Mouse (Mus musculus) left cerebral cortex, adult 2 months (tissue): ENCODE measurements around the gene Ablim2. TPM values are rescaled to one million over a fixed set of nuclear protein-coding genes. Genes with fewer than 3 reads are reported as not detected.

Experiments
- DNase-seq, 2 experiments: peaks; one replicate each; pipeline ENCODE4 v3.0.0; 2021 to 2022; ENCODE audit warnings: low spot score in 2 of 2, mixed read lengths in 1 of 2; ENCODE audit errors: extremely low spot score in 1 of 2
- H3K27ac ChIP-seq: fragments of 200-600 bp; 2 replicates; pipeline ENCODE4 v1.8.1; 2022
- H3K4me3 ChIP-seq: fragments of 200-600 bp; 2 replicates; pipeline ENCODE4 v1.8.1; 2022
- CTCF ChIP-seq: fragments of 200-600 bp; IDR thresholded peaks from 2 replicates; pipeline ENCODE4 v1.8.1; 2022; ENCODE audit warnings: antibody characterized with exemption, mild to moderate bottlenecking, moderate library complexity
- intact Hi-C: fragments of 180-260 bp; cut with DNase I; formaldehyde crosslinking; loops from one replicate; pipeline ENCODE4 v1.15.1; 2025
- total RNA-seq, 2 experiments: library from RNA; stranded (reverse); gene quantifications; 2 replicates each; pipeline ENCODE4 v1.2.3; 2021

The Ablim2 gene
- total RNA-seq, 2 experiments from 2014 or later: 191 to 208 TPM

DNA sequence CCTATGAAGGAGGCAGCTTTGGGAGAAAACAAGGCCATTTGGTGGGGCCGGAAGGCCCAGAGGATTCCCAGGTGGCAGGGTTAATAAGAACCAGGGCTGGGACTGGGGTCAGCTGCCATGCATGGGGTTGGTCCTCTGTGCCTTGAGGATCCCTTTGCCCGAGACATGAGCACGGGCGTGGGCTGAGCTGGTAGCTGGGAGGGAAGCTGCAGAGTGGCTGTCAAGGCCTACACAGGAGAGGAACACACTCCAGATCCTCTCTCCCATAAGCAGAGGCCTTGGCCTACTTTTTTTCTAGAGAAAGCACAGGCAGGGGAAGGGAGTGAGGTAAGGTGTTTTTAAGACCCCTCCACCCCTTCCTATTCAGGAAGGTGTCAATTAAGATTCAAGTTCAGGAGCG, 65.0 kb downstream of the Ablim2 start:
- no peak for DNase-seq
- intact Hi-C loops: no loop called here
- Histone ChIP-seq H3K4me3 (no peak overlapping the region), H3K27ac (peak overlapping the region; percentile 56)
- no peak for TF ChIP-seq CTCF

DNA sequence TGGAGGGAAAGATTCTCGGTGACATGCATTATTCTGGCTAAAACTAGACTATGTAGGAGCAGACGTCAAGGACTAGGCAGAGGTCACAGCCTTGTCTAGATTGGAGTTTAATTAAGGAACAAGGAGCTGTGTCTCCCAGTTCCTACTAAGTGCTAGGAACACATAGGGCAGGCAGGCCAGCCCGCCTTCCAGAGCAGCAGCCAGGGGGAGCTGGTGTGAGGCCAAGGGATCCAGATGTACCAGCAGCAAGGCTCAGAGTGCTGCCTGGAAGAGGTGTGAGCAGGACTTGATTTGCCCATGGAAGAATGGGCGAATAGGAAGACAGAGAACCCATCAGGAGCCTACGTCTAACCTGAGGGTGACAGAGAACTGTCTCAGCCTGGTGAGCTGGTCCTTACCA, 68.8 kb downstream of the Ablim2 start:
- intact Hi-C loops: no loop called here
- TF ChIP-seq CTCF: peak; percentile 37
- H3K27ac ChIP-seq: peak overlapping the region; percentile 70; the same call in 1 of the 2 replicates
- H3K4me3 ChIP-seq: no peak overlapping the region
- DNase-seq: no peak

DNA sequence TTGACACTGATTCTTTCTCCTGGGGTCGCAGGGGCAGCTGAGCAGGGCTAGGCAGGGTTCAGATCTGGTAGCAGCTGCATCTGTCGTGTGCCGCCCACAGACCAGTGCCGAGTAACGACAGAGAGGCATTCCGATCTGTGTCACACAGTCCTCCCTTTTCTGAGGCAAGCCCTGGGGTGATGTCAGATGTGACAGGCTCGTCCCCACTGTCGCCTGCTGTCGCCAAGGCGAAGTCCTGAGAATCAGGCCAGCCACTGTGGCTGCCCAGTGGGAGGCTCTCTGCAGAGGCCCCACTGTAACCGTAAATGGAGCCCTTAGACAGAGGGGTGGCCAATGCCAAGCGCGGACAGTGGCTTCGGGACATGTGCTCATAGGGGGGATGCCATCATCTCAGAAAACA, 69.4 kb downstream of the Ablim2 start:
- no peak for TF ChIP-seq CTCF
- Histone ChIP-seq H3K4me3 (no peak overlapping the region), H3K27ac (peak overlapping the region; percentile 70)
- intact Hi-C loops: no loop called here
- peak in 1 of 2 experiments; percentile 46 for DNase-seq

DNA sequence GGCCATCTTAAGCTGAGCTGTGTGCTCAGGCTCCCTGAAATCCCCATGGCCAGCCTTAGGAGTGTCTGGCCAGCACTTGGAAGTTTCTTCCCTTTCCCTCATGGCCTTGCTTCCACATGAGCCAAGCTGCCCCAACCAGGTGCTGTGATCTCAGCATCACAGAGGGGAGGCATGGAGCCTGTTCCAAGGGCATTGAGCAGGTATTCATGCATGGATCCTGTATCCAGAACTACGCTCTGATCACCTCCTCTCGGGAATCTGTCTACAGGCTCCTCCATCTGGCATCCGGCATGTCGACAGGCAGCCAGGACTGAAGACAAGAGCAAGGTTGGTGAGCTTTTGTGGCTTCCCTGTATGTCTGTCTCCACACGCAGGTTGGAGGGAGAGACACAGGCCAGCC, 70.2 kb downstream of the Ablim2 start:
- intact Hi-C loops: no loop called here
- no peak for DNase-seq
- Histone ChIP-seq H3K27ac (peak overlapping the region; percentile 70; the same call in 1 of the 2 replicates), H3K4me3 (no peak overlapping the region)
- TF ChIP-seq CTCF: no peak

DNA sequence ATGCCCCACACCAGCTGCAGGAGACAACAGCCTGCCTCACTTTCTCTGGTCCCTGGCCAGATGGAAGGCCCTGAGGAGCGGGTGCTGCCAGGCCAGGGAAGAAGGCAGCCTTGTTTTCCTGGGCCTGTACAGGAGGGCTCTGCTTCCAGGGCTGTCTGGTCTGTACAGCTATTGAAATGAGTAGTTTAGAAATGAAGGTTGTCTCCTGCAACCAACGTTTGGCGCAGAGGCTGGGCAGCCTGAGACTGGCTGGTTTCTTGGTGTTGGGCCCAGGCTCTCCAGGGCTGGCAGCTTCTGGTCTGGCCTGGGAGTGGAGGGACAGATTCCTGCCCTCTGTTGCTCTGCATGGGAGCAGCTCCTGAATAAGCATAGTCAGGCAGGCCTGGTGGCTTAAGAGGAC, 72.4 kb downstream of the Ablim2 start:
- intact Hi-C loops: no loop called here
- peak in 1 of 2 experiments; percentile 54 for DNase-seq
- no peak for TF ChIP-seq CTCF
- no peak overlapping the region for H3K4me3 ChIP-seq
- H3K27ac ChIP-seq: peak overlapping the region; percentile 57

DNA sequence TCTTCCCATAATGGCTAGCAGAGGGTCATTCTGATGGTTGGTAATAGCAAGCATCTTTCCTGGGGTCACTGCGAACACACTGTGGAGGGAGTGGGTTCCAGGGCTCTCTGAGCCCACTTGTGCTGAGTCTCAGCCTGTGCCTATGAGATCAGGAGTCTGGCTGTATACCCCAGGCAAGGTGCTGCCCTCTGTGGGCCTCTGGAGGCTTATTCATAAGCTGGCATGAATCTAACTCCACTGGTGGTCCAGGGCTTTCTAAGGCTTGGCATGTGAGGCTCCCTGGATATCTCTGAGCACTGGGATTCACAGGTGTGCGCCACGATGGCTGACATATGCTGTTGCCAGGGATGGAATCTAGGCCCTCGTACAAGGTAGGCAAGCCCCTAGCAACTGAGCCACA, 76.2 kb downstream of the Ablim2 start:
- intact Hi-C loops: no loop called here
- Histone ChIP-seq H3K4me3 (no peak overlapping the region), H3K27ac (no peak overlapping the region)
- DNase-seq: no peak
- TF ChIP-seq CTCF: no peak; the same call in 1 of the 2 replicates

DNA sequence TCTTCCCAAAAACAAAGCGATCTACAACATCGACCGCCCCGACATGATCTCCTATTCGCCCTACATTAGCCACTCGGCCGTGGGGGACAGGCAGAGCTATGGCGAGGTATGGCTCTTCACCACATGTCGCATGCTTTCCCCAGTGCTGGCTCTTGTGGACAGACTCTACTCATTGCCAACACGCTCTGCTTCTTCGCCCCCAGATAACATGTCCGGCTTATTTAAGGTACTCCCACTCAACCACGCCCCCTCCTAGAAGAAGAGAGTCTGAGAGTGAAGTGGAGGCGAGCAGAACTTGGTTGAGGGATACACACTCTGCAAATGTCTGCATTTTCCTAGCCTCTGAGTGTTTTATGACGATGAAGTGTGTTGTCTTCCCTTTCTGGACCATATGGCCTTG, 79.3 kb downstream of the Ablim2 start:
- peak overlapping the region; percentile 37 for H3K27ac ChIP-seq
- no peak for TF ChIP-seq CTCF
- H3K4me3 ChIP-seq: no peak overlapping the region
- intact Hi-C loops: loop anchor here (5.0 kb wide), 1 partner anchor 40 kb away; no protein-coding TSS in a partner anchor
- peak in 1 of 2 experiments; percentile 65 for DNase-seq

DNA sequence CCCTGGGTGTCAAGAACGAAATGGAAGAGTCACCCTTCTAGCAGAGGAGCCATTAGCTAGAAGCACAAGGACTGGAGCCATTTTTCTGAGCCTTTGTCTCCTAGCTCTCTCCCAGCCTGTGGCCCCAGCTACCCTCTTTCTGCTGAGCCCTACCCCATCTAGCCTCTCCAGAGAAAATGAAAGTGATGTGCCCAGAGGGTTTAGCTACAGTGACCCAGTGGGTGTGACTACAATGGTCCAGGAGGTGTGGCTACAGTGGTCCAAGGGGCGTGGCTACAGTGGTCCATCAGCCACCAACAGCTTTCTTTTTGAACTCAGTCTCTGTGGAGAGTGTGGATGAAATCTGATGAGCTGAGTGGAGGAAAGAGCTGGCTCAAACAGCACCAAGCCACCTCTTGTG, 81.6 kb downstream of the Ablim2 start:
- no peak overlapping the region for H3K4me3 ChIP-seq
- H3K27ac ChIP-seq: no peak overlapping the region
- DNase-seq: no peak
- no peak for TF ChIP-seq CTCF
- intact Hi-C loops: loop anchor here (5.0 kb wide), 1 partner anchor 42 kb away; no protein-coding TSS in a partner anchor

DNA sequence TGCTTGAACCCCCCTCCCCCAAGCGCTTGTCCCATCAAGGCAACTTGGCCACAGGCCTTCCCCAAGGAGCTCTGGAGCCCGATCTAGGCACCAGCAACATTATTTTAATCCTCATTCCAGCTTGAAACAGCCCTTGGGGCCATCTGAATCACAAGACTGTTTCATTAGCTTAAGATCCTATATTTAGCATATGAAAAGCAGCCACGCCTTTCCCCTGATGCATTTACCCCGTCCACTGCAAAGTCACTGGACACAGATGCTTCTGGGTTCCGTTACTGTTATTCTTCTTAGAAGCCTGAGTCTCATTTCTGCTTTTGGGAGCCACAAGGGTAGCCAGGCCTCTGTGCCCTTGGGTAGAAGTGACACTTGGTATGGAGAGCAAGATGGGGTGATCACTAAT, 93.8 kb downstream of the Ablim2 start:
- no peak overlapping the region for H3K27ac ChIP-seq
- no peak for DNase-seq
- intact Hi-C loops: no loop called here
- no peak overlapping the region for H3K4me3 ChIP-seq
- no peak for TF ChIP-seq CTCF

DNA sequence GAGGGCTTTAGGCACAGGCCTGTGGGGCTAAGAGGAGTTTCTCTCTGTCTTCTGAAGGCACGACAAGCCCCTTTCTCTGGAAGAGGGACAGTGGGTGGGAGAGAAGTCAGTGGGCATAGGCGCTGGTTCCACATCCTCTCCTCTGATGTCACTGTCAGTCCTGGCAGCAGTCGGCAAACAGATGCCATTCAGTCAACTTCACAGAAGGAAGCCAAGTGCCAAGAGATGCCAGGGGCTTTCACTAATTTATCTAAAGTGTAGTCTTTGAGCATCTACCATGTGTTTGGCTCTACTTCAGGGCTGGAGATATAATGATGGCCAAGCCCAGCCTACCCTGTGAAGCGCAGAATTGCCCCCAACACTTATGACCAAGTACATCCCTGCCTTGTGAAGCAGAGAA, 95.8 kb downstream of the Ablim2 start:
- no peak overlapping the region for H3K27ac ChIP-seq
- no peak for TF ChIP-seq CTCF

DNA sequence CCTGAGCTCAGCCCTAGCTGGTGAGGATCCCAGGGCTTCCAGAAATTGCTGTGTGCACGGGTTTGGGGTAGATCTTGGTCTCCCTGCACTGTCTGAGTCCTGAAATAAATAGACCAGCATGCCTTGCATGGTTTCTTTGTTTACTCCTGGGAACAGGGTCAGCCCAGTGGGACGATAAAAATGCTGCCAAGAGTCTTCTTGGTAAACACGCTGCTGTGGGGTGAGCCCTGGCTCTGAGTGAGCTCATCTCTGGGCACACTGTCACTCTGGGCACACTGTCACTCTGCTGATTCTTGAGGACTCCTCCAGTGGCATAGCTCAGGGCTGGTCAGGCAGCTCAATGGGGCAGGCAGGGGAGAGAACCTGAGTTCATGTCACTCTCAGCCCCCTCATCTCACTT, 98.6 kb downstream of the Ablim2 start:
- no peak for DNase-seq
- Histone ChIP-seq H3K4me3 (no peak overlapping the region), H3K27ac (peak overlapping the region; percentile 65)
- intact Hi-C loops: loop anchor here (5.0 kb wide), 1 partner anchor 259 kb away; no protein-coding TSS in a partner anchor
- no peak for TF ChIP-seq CTCF

More for the DNA sequence above, 95.8 kb downstream of the Ablim2 start:
- no peak for DNase-seq
- intact Hi-C loops: no loop called here
- H3K4me3 ChIP-seq: no peak overlapping the region

DNA sequence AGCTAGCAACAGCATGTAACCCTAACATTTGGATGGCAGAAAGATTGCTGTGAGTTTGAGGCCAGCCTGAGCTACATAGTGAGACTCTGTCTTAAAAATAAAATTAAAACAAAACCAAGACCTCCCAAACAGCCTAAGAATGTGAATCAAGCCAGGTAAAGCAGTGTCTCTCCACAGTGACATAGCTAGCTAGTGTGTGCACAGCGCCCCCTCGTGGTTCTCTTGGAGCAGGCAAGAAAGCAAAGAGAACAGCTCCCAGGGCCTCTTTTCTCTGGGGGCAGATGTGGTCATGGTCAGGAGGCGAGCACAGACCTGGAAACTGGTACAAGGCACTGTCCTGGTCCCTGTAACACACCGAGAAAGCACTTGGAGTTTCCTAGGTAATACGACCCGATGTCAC, 100.4 kb downstream of the Ablim2 start:
- H3K27ac ChIP-seq: no peak overlapping the region
- TF ChIP-seq CTCF: peak; percentile 84
- DNase-seq: peak; percentile 49 to 62
- intact Hi-C loops: loop anchor here (1.0 to 5.0 kb wide), 4 partner anchors 63 to 261 kb away; no protein-coding TSS in a partner anchor
- H3K4me3 ChIP-seq: no peak overlapping the region

DNA sequence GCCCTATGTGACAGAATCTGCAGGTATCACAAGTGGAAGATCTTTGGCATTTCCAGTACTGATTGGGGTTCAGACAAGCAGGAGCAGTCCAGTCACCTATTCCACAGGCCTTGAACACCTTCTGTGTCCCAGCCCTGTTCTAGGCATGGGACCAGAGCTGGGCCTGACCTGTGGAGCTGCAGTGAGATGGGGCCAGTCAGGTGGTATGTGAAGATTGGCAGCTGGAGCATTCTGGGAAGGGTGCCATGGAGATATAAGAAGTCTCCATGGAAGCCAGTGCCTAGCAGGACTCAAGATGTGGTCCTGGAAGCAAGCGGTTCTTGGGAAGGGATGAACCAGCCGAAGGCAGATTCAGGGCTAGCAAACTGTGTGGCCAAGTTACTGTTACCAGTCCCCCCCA, 103.8 kb downstream of the Ablim2 start:
- Histone ChIP-seq H3K27ac (no peak overlapping the region), H3K4me3 (no peak overlapping the region)
- intact Hi-C loops: no loop called here
- no peak for TF ChIP-seq CTCF
- DNase-seq: no peak
